Mouse (Mus musculus) gastrocnemius, postnatal 10 days (tissue): ENCODE measurements around the gene Dnah10. TPM values are rescaled to one million over a fixed set of nuclear protein-coding genes. Genes with fewer than 3 reads are reported as not detected.

ENCODE experiments used
- DNase-seq: peaks from one replicate; pipeline ENCODE4 v3.0.0; 2021; ENCODE audit warnings: mixed read lengths
- total RNA-seq, 2 experiments: library from RNA; stranded (reverse); gene quantifications; 2 replicates each; pipeline ENCODE4 v1.2.3; 2021

Dnah10 gene
- total RNA-seq, 2 experiments from 2014 or later = 0.07 to 0.19 TPM

DNA sequence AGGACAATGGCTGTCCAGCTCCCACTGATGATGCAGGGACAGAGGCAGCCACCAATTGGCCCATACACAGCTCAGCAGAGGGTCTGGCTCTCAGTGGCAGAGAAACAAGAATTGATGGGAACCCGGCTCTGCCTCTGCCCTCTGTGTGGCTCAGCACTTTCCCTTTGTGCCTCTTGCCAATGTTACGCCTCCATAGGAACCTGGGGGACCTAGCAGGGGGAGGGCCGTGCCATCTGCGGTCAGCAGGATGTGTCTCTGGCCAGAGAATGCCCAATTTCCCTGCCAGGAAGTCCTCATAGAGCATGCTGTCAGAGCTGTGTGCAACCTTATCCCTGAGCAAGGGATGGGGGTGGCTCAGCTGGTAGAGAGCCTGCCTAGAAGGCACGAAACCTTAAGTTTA, 89.9 kb downstream of the Dnah10 start:
- DNase-seq = no peak

- DNase-seq = no peak
Measured at GRCm38 (mm10) chr5:124817050-124817449, 92.2 kb downstream of the Dnah10 start.

GRCm38 (mm10) chr5:124822128-124822894, 97.4 kb downstream of the Dnah10 start:
- DNase-seq = no peak

DNA sequence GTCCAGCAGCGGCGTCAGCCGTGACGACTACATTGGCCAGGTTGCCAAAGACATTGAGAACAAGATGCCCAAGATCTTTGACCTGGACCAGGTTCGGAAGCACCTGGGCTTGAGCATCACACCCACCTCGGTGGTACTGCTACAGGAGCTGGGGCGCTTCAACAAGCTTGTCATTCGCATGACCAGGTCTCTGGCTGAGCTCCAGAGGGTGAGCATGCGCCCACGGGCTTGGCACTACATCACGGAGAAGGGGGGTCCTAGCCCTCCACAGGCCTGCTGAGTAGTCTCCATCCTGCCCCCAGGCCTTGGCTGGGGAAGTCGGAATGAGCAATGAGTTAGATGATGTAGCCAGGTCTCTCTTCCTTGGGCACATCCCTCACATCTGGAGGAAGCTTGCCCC, 105.4 kb downstream of the Dnah10 start:
- no peak for DNase-seq

GRCm38 (mm10) chr5:124835218-124835617, 110.3 kb downstream of the Dnah10 start:
- DNase-seq = no peak

DNA sequence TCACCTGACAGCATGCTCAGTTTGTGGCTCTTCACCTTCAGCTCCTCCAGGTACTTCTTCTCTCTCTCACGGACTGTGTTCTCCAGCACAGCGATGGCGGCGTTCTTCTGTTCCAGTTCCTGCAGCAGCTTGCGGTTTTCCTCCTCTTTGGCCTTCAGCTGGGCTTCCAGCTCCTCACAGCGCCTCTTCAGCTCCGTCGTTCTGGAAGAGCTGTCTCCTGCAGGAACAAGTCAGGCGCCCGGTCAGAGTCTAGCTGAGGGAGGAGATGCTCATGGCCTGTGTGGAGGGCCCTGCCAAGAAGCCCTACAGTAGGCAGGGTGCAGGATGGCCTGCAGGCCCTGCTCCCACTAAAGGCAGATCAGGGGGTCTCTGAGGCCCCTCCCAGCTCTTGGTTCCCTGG, 111.2 kb downstream of the Dnah10 start:
- DNase-seq = no peak

DNA sequence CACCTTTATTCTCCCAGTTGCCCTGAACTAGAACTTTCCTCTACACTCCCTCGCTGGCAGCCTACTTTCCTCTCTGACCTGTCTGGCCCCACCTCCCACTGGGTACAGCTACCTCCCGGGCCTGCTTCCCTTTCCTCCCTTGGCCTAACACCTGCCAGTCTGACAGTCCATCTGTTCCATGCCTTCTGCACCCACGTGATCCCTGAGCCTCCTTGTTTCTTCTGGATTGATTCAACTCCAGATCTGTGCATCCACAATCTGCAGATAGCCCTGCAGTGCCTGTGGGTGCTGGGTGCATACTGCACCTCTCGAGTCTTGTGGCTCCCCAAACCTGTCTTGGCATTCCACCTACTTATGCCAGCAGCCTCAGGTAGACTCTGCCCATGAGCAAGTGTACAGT, 111.7 kb downstream of the Dnah10 start:
- DNase-seq = no peak

DNA sequence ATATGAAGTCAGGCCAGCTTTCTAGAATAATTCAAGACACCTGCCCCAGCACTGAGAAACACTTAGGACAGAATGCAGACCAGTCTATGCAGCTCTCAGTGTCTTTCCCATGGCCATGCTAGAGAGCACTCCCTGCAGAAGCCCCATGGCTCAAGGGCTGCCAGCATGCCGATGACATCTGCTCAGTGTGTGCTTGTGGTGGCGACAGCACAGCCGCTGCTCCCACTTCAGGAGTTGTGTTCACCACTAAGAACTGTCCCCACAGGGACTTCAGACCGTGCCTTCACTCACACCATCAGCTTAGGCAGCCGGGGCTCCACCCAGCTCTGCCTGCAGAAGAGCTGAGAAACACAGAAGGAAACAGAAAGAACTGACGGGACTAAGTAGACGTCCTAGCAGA, 115.3 kb downstream of the Dnah10 start:
- DNase-seq = no peak

DNA sequence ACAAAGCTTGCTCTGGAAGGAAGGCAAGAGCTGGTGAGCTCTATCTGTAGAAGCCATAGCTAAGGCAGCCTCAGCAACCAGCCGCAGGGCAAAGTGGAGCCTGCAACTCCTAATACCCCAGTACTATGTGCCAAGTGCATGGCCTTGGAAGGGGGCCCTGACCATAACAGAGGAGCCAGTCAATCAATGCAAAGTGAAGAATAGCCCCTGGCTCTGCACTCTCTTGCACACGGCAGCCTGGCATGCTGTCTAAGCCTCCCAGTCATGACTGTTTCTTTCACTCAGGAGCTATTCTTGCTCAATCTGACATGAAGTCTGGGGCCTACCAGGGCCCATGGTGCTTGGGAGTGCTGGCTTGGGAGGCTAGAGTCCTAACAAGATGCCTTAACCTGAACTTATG, 115.8 kb downstream of the Dnah10 start:
- DNase-seq = no peak

DNA sequence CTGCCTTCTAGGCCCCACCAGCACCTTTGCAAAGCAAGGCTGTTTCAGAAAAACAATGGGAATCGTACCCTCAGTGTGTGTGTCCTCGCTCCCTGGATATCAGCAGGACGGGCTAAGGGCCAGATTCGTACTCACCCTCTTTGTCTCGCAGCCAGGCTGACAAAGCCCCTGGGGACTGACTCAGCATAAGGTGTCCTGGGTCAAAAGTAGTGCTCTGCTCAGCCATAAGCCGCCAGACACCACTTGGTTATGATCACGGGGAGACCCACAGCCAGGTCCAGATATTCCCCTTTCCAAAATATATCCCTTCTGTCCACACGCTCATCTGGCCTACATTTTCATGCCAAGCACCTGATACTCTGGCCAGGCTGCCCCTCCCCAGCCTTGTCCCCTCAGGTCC, 118.5 kb downstream of the Dnah10 start:
- no peak for DNase-seq

DNA sequence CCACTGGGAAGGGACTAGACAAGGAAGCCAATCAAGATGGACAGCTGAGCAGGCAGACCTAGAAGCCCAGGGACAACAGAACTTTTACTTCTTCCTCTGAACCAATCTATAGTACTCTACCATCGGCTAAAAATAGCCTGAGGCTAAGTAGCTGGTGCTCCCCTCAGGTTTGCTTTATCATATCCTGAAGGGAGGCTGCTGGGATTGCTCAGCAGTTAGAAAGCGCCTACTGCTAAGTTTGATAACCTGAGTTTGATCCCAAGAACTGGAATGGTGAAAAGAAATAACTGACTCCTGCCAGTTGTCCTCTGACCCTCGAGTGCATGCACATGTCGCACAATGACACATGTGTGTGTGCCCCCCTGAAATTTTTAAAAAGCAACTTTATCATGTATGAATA, 120.0 kb downstream of the Dnah10 start:
- DNase-seq = no peak

DNA sequence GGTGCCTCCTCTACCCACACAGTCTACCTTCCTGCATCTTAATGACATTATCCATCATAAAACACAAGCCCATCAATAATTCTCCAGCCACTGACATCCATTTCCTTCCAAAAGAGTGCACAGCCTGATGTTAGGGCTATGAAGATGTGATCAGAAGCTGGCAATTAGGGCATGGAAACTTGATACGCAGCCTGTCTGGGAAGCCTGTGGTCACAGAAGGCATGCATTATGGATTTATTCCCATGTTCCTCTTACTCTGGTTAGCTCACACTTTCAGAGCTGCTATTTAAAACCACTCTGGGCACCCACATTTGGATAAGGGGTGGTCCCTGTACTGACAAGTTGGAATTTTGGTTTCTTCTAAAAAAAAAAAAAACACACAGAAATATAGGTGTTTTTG, 122.1 kb downstream of the Dnah10 start:
- no peak for DNase-seq

DNA sequence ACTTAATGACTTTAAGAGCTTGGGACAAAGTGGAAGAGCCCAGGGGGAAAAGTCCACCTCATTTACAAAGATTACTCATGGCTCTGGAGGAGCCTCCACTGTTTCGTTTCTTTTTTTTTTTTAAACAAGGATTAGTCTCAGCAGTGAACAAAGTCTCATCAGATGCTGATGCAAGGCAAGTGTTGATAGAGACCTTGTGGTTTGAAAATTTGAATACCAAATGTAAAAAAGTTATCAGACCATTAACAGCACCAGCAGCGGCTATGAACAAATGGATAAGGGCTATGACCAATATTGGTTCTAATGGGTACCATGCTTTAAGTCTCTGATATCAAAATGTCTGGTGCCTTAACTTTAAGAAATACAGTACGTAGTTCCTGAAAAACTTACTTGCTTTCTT, 124.1 kb downstream of the Dnah10 start:
- no peak for DNase-seq

- DNase-seq = no peak
Measured at GRCm38 (mm10) chr5:124851572-124851971, 126.7 kb downstream of the Dnah10 start.

- no peak for DNase-seq
Measured at GRCm38 (mm10) chr5:124852294-124852693, 127.4 kb downstream of the Dnah10 start.

DNA sequence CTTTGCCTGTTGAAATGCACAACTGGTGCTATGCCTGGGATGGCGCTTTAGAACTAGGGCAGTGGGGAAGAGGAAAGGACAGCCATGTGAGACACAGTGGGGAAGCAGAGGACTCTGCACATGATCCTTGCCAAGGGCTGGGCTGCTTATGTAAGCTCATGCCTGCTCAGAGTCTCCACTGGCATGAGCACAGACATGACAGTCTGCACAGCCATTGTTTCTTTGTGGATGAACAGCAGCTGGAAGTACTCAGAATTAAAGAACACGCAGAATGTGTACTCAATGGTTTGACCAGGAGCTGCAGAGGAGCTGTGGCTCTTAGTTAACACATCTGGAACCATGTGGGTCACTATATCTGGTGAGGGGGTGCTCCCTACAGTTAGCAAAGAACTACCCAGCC, 128.2 kb downstream of the Dnah10 start:
- no peak for DNase-seq

DNA sequence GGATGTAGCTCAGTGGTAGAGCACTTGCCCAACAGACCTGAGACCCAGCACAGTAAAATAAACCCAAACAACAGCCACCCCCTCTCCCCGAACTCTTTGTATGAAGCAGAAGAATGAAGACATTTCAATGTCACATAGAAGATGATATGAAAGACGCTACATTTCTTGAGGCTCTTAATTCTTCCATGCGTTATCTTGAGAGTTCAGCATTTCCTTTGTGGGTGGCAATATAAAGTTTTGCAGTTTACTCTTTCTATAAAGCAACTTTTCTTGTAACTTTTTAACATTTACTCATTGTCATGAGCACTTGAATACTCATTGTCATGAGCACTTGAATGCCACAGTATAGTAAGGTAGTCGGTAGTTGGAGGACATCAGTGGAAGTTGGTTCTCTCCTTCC, 129.3 kb downstream of the Dnah10 start:
- no peak for DNase-seq

DNA sequence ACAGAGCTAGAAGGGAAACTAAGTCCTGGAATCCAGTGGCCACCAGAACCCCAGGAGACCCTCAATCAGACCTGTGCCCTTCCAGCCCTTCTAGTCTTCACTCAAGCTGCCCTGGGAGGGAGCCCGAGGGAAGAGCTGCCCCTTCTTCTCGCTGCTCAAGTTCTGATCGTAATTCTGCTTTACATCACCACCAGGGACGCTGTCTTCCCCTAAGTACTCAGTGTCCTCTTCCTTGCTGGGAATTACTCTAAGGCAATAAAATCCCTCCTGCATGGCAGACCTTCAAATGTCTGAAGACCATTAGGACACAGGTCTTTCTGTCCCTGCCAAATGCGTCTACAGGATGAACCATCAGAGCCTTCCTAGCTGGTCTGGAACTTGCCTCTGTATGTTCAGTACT, 135.1 kb downstream of the Dnah10 start:
- DNase-seq = no peak

- no peak for DNase-seq
Measured at GRCm38 (mm10) chr5:124861463-124861862, 136.6 kb downstream of the Dnah10 start.

DNA sequence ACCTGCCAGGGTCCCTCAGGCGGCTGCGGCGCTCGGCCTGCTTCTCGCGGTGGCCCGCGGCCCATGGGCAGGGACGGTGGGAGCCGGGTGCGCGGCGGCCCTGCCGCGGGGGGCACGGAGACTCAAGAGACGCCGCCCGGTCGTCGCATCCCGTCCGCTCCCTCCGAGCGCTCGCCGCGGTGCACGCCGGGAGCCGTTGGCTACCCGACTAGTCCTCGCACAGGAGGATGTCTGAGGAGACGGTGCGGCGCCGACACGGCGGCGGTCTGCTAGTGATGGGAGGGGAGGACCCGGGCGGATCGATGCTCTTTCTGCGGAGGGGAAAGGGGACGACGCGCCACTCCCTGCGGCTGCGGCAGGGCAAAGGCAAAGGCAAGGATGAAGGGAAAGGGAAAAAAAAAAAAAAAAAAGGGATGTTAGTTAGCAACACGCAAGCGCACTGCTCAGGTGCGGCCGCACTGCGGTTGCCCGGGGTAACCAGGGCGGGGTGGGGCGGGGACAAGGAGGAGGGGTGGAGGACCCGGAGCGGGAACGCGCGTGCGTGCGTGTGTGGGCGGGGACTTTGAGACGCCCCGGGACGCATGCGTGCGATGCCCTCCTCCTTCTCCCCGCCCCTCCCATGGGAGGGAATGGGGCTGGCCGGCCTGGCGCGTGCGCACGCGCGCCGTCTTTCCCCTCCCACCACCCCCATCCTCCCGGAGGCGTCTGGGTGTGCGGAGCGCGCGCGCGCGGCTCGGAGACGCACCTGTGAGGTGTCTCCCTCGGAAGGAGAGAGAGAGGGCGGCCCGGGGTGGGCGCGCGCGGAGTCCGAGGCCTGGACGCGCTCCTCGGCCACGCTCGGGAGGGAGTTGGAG, 137.4 kb downstream of the Dnah10 start, which contains the start of the genes Ccdc92 and Zfp664:
Ccdc92 (minus strand) TSS at position 412 of the 854 bp plus-strand sequence.
Zfp664 (plus strand) TSS at position 679 of the 854 bp plus-strand sequence.
- peak; percentile 97 for DNase-seq

DNA sequence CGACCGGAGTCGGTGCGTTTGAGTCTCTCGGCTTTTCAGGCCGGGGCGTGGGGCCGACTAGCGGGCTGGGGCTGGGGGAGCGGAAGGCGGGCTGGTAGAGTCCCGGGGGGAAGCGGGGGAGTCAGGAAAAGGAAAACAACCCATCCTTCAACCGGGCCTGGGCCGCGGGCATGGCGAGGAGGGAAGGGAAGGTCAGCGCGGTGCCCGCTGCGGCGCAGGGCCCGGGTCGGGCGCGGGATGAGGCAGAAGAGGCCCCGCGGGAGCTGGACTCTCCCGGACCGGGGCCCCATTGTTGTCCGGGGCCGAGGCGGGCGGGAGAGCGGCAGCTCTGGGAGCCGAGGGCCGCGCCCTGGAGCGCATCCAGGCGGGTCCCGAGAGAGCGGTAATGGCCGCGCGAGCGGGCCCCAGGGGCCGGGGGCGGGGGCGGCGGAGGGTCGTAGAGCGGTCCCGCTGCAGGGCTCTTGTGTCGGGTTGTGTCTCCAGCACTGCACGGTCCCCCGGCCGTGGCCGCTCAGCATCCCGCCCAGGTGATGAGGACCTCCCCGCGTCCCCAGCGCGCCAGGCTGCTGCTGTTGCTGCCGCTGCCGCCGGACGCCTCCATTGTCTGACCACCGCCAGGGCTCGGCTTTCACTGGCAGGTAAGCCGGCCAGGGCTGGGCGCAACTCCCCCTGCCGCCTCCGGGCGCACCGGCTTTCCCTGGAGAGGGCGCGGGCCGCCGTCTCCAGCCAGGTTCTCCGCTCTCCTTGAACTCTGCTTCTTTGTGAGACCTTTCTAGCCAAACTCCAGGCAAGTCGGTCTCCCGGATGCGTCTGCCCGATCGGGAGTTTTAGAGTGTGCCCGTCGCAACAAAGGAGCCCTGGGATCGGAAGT, 138.2 kb downstream of the Dnah10 start:
- peak; percentile 40 for DNase-seq

DNA sequence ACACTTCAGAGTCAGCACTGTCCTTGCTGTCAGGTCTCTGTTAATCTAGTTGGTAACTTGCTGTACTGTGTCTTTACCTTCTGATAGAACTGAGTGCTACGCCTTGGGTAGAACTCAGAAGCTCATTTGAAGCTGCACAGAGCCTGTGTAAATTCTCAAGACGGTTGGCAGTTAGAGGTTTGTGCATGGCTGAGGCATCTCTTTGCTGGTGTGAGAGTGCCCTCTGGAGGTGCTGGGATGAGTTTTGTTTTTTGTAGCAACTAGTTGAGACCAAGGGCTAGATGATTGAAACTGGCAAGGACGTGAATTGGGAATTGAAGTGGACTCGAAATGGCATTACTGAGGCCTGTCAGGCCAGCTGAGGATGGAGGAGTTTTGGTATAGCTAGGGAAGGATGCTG, 144.1 kb downstream of the Dnah10 start:
- peak; percentile 57 for DNase-seq
